Comparison of ENCODE assay signal across 18 mouse cellular contexts in genomic region chr14:29592896-29593295, GRCm38 (mm10).
"Had no signal": no experiment of that assay in that cellular context is flagged by ENCODE, and none has a peak within 500 bp of the region (broad histone marks: within the 10 kb centered on the region; RNA-seq: fewer than 3 reads in every experiment).

No protein-coding gene starts in this region.

- DNase-seq: kidney, postnatal 25 days; layer of hippocampus, adult 9-11 months; liver, embryonic 13.5 days; lung, embryonic 14.5 days; right cerebral cortex, postnatal 14 days; right cerebral cortex, postnatal 4 days; thymus, adult 2 months; thymus, postnatal 14 days; thymus, postnatal 4 days had no signal

- ATAC-seq: lung, postnatal 0 days; midbrain, embryonic 15.5 days had no signal

- H3K4me2 ChIP-seq: liver, embryonic 13.5 days; lung, embryonic 14.5 days; midbrain, embryonic 12.5 days; midbrain, embryonic 15.5 days; neural tube, embryonic 12.5 days; neural tube, embryonic 15.5 days had no signal

- H3K36me3 ChIP-seq: liver, embryonic 13.5 days; midbrain, embryonic 12.5 days; midbrain, embryonic 15.5 days; neural tube, embryonic 12.5 days; neural tube, embryonic 15.5 days had no signal

- H3K27me3 ChIP-seq: liver, embryonic 13.5 days; midbrain, embryonic 12.5 days; midbrain, embryonic 15.5 days; neural tube, embryonic 12.5 days; neural tube, embryonic 15.5 days had no signal

- H3K27ac ChIP-seq: kidney, postnatal 0 days; layer of hippocampus, adult 2 months; liver, embryonic 13.5 days; macrophage; midbrain, embryonic 12.5 days; midbrain, embryonic 15.5 days; neural tube, embryonic 12.5 days; neural tube, embryonic 15.5 days; stomach, postnatal 0 days had no signal

- H3K9ac ChIP-seq: liver, embryonic 13.5 days; lung, embryonic 14.5 days; midbrain, embryonic 12.5 days; midbrain, embryonic 15.5 days; neural tube, embryonic 12.5 days; neural tube, embryonic 15.5 days had no signal

- H3K9me3 ChIP-seq: liver, embryonic 13.5 days; neural tube, embryonic 15.5 days had no signal

- H3K4me3 ChIP-seq: layer of hippocampus, adult 2 months; liver, embryonic 13.5 days; midbrain, embryonic 12.5 days; midbrain, embryonic 15.5 days; neural tube, embryonic 12.5 days; neural tube, embryonic 15.5 days had no signal

- H3K4me1 ChIP-seq: liver, embryonic 13.5 days; midbrain, embryonic 12.5 days; midbrain, embryonic 15.5 days; neural tube, embryonic 12.5 days; neural tube, embryonic 15.5 days had no signal
